Mouse (Mus musculus): ENCODE measurements at regions not wholly inside any gene's neighbourhood (a gene's known extent, or its start where the extent isn't known, plus 50 kb on each side); places are given as distances from the start of the nearest gene placed in this dataset.
"Not testable (repeated sequence)": the region's sequence is repeated elsewhere in the genome, so short reads cannot be mapped to it uniquely, and the experiment has no call there.

DNA sequence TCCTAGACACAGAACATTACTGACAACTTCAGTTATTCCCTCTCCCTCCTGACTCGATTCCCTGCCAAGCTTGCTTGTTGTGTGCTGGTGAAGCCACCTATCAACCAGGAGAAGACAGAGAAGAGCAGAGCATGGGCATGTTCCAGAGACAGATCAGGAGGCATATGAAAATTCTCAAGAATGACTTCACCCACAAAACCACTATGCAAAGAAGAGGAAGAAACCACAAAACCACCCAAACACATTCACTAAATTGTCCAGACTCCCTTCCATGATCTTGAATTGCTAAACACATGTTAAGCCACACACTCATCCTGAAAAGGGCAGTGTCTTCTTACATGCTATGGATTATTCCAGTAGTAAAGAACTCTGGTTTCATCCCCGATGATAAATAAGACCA is 284.8 kb upstream of the Tex13c3 start:
- no peak for DNase-seq

DNA sequence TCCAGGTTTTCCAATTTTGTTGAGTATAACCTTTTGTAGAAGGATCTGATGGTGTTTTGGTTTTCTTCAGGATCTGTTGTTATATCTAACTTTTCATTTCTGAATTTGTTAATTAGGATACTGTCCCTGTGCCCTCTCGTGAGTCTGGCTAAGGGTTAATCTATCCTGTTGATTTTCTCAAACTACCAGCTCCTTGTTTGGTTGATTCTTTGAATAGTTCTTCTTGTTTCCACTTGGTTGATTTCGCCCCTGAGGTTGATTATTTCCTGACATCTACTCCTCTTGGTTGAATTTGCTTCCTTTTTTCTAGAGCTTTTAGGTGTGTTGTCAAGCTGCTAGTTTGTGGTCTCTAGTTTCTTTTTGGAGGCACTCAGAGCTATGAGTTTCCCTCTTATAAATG is 270.4 kb upstream of the Tex13c3 start:
- not testable (repeated sequence) for DNase-seq

DNA sequence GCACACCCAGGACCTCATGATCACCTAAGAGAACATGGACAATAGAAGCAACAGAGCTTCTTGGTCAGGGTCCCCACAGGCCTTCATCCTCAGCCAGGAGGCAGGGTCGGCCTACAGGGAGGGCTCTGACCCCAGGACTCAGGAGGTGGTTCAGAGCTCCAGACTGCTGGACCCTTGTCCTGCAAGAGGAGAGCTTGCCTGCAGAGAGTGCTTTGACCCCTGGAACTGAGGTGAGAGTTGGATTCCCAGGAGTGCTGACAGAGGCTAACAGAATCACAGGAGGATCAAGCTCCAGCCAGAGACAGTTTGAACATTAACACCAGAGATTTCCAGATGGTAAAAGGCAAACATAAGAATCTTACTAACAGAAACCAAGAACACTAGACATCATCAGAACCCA is 227.9 kb upstream of the Tex13c3 start:
- DNase-seq, result not testable (repeated sequence)

DNA sequence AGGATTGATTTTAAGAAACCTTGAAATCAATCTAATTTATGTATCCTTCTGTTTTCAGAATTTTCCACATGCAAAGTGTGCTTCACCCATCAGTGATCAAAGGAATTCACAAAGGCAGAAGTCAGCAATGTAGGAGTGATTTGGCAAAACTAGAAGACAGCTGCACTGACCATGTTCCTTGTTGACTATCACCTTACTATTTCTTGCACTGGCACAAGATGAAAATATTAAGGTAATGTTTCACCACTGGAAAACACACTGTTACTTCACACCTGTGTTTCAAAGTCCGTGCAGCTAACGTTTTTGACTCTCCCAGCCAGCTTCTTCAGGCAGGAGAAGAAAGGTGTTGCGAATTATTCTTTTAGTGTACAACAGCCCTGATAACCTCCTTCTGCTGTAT is 221.4 kb upstream of the Tex13c3 start:
- no peak for DNase-seq

DNA sequence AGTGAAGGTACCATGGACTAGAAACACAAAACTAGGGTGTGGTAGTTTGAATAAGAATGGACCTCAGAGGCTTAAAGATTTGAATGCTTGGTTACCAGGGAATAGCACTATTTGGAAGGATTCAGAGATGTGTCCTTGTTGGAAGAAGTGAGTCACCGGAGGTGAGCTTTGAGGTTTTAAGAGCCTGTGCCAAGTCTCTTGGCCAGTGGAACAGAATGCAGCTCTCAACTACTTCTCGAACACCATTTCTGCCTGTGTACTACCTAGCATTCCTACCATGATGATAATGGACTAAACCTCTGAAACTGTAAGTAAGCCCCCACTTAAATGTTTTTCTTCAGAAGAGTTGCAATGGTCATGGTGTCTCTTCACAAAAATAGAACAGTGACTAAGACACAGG is 219.2 kb upstream of the Tex13c3 start:
- DNase-seq, result peak; percentile 8

DNA sequence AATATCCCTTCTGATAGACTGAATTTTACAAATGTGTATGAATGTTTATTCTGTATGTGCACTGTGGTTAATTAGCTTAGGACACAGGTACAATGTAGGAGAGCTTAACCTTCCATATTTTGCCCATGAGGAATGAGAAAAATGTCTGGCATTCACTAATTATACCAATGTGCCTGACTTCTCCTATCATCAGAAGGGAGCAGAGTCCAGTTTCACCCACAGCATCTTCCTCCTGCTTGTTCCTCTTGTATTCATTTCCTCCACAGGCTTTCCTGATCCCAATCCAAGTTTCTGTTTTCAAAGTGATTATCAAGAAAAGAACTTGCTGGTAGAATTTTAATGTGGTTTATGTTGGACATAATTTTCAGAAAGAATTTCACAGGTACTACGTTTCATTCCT is 206.4 kb upstream of the Tex13c3 start:
- no peak for DNase-seq

Data from adrenal gland, adult 2 months (tissue).